Mouse (Mus musculus): Measurements from ENCODE around the gene Rspo1.

GRCm38 (mm10) chr4:125055385-125055784 is 69.2 kb downstream of the Rspo1 start:
- TF ChIP-seq POLR2A (IDR thresholded peaks at IDR 0.05; ENCODE audit: insufficient read depth, low read depth, low read length) (no peak), CTCF (IDR thresholded peaks at IDR 0.05) (no peak)
